Mouse (Mus musculus) mature B cell (primary cell): Measurements from ENCODE around the gene Etnk2.

Source experiments
- in situ Hi-C: fragments of 300-500 bp; cut with MboI; formaldehyde crosslinking; loops from 2 replicates; pipeline ENCODE4 v1.14.3; 2019

The Etnk2 gene

GRCm38 (mm10) chr1:133417113-133417512 is 53.7 kb downstream of the Etnk2 start:
- in situ Hi-C loops: no loop called here

- in situ Hi-C loops: no loop called here
Measured at GRCm38 (mm10) chr1:133417539-133417938, 54.2 kb downstream of the Etnk2 start.

- in situ Hi-C loops: no loop called here
Measured at GRCm38 (mm10) chr1:133418164-133418800, 54.9 kb downstream of the Etnk2 start.

DNA sequence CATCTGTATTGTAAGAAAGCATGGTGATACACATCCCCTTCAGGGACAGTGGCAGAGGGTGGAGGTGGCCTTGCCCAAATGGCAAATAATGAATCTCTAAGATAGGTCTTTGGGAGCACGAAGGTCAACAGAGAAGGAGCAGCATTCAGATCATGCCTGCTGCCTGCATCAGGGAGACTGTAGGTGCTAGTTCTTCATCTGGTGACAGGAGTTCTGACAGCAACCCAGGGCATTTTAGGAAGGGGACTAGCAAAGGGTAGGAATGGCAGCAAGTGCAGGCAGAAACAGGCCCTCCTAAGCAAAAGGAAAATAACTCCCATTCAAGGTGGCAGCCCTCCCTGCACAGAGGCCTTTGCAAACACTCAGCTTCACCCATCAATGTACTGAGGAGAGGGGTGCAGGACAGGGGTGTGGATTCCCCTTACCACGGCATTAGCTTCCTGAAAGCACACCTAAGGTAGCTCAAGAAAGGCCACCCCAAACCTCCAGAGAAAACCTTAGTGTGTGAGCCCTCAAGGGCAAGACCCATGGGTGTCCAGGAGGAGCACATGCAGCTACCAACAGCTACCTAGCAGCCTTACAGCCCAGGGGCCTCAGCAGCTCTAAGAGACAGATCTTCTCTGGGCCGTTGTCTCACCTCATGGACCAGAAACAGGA is 55.9 kb downstream of the Etnk2 start:
- in situ Hi-C loops: no loop called here

GRCm38 (mm10) chr1:133420491-133420890 is 57.1 kb downstream of the Etnk2 start:
- in situ Hi-C loops: no loop called here

DNA sequence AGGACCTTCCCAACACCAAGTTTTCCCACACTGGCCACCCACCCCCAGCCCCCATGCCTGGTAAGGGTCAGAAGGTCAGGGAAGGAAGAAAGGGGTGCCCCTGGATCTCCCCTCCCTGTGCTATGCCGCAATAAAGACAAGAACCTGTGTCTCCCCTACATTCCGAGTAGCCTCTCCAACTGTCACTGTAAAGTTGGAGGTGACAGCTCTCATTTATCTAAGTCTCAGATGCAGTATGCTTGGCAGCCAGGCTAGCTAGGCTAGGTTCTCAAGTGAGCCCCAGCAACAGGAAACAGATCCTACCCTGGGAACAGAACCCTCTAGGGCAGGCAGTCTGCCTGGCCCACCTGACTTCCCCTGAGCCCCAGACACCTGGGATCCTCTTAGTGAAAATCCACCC is 57.7 kb downstream of the Etnk2 start:
- in situ Hi-C loops: no loop called here

DNA sequence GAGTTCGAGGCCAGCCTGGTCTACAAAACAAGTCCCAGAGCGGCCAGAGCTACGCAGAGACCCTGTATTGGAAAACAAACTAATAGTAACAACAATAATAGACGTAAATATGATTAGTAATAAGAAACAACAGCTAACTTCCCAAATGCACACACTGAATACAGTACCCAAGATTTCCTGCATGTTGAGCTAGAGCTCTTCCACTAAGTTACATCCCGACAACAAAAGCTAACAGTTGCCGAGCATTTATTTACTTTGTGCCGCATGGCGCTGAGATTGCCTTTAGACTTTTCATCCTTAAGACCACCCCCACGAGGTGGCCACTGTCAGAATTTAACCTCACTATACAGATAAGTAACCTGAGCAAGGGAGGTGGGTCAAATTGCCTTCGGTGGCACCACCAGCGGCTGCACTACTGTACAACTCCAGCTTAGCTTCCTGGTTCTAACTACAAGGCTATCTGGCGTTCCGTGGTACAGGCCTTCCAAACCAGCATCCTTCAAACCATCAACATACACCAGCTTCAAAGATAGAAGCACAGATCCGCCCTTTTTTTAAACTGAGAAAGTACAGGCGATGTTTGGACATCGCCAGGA is 58.7 kb downstream of the Etnk2 start:
- in situ Hi-C loops: no loop called here

DNA sequence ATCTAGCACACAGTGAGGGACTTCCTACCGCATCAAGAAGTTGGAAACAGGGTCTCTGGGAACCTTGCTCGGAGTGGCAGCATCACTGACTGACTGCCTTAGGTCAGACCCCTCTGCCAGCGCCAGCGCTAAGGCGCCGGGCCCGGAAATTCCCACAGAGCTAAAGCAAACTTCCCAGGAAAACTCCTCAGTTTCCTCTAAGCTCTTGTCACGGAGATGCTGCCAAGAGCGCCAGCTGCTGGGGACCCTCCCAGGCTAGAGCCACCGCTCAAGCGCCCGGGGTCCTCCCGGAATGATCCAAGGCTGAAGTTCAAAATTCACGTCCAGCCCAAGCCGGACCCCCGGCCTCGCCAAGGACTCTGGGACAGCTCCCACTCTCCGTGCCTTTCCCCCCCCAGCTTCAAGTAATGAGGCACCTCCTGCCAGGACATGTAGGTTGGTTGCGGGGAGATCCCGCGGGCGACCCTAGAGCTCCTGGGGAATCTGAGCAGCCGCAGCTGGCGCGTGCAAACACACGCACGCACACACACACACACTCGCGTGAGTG is 59.3 kb downstream of the Etnk2 start:
- in situ Hi-C loops: no loop called here

DNA sequence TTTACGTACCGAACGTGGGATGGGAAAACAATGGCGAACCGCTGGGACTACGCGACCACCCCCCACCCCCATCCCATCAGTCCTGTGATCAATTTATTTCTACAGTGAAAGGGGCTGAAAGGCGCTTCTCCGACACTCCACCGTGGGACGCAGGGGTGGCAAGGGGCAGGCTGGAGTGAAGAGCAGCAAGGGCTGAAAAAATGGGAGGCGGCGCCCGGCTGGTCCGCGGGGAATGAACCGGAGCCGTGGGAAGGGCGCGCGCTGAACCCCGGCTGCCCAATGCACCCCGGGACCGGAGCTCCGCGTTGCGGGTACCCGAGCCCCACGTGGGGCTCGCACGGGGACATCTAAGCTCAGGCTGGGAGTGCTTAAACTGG is 59.8 kb downstream of the Etnk2 start:
- in situ Hi-C loops: no loop called here

DNA sequence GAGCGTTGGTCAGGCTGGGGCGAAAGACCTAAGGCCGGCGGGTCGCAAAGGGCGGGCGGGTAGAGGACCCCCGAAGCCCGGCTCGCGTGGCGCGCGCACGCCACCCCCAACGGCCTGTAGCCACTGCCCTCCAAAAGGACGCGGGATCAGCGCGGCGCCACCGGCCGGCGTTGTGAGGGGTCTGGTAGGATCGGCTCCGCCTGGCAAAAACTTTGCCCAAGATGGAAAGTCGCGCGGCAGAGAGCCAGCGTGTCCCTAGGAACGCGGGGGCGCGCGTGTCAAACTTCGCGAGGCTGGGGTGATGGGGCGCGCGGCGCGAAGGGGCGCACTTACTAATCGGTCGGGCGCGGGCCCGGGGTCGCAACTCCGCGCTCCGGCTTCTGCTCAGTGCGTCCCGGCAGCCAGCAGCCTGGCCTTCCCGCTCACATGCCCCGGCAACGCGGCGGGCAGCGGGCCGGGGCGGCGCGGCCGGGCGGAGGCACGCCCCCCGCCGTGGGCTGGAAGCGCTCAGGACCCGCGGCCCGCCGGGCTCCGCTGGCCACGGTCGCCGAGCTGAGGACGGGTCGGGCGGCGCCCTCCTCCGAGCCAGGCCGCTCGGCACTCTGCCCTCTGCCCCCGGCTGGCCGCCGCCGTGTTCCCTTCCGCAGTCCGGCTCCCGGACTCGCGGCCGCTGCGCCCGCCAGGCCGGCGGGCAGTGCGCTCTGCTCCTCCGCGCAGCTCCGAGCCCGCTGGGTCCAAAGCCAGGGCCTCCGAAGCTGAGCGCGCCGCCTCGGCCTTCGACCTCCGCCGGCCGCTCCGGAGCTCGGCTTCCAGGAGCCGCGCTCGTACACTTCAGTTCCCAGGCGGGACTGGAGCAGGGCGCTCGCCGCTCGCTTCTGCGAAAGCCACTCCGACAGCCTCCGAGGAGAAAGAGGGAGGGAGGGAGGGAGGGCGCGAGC is 60.4 kb downstream of the Etnk2 start, which contains the start of gene Sox13:
Gene Sox13 (minus strand): TSS at position 835 of the 938 bp plus-strand sequence.
- in situ Hi-C loops: no loop called here

DNA sequence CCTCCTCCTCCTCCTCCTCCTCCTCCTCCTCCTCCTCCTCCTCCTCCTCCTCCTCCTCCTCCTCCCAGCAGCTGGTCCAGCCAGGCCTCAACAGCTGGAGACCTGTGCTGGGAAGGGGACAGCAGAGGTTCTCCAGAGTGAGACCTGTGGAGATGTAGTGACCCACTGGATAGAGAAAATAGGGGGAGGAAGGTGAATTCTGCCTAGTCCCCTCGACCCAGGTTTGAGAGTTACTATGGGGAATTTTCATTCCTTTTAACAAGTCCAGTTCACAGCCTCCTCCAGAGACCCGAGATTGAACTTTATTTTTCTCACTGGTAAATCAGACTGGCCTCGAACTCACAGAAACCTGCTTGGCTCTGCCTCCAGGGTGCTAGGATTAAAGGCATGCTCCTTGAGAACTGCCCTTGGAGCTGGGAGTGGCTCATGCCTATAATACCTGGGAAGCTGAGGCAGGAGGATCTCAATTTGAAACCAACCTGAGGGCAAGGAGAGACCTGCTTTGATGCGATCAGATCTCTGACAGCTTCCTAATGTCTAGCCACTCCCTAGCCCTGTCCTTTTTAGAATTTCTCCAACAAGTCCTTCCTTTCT is 61.3 kb downstream of the Etnk2 start:
- in situ Hi-C loops: no loop called here
